Comparison of ENCODE assay signal across 8 mouse cellular contexts in the genomic region with DNA sequence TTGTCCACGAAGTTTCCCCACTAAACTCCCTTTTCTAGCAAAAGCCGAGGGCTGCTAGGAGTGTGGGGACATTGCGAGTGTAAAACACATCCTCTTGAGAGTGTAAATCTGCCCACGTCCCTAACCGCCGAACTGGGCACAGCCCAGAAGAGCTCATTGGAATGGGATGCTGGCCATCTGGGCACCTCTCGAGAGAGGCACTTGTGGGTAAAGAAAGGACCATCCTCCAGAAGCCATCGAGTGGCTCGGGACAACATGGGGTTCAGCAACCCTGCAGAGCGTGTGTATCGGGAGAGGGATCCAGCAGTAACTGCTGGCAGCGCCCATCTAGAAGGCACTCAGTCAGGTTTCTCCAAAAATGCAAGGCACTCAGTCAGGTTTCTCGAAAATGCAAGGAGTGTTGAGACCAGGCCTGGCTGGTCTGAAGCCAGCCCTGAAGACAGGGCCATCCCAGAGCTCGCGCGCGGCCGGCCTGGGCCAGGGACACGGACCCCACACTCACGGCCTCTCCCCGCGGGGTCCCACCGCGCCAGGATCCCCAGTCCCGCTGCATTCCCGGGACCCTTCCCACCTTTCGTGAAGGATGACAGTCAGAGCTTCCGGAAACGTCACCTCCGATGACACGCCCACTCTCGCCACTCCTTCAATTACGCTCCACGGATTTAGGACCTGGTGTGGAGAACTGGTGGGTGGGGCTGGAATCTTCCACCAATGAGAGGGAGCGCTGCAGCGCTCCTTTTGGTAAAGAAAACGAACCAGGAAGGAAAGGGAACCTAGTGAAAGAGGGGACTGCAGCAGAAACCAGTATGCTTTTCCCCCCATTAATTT. TPM values are rescaled to one million over a fixed set of nuclear protein-coding genes. Genes with fewer than 3 reads are reported as not detected.
DNase-seq lines count a peak whose midpoint lies in the region; ATAC-seq lines count a peak whose summit lies in the region.

No protein-coding gene starts in this region.

- peak overlapping the region; percentile 47; the same call in 1 of the 2 replicates for H3K27ac ChIP-seq in intestine, embryonic 14.5 days (ENCODE audit: low read depth)

- ATAC-seq in intestine, embryonic 14.5 days (replicated peaks; ENCODE audit: low FRiP score, low TSS enrichment, low read depth), result peak; percentile 93

- H3K27me3 ChIP-seq in intestine, embryonic 14.5 days (replicated peaks; ENCODE audit: control insufficient read depth, insufficient read depth, low read length), result no peaks in the 10 kb centered on the region

- peaks cover 9% of the 10 kb centered on the region; the same call in 1 of the 2 replicates for H3K4me1 ChIP-seq in intestine, embryonic 14.5 days (replicated peaks; ENCODE audit: control insufficient read depth, insufficient read depth, low read length)

- DNase-seq in adrenal gland, adult 18-20 months (ENCODE audit: low spot score in 2 of 2), result peak; percentile 81 to 83
- peak; percentile 95 for DNase-seq in embryo, embryonic 11 days
- DNase-seq in gastrocnemius, postnatal 25 days, result peak; percentile 86
- DNase-seq in intestine, embryonic 14.5 days (ENCODE audit: low spot score), result peak; percentile 91
- DNase-seq in left cerebral cortex, postnatal 14 days (ENCODE audit: low spot score in 2 of 2), result peak; percentile 93 to 94
- DNase-seq in mesoderm, embryonic 11.5 days (ENCODE audit: low read depth, low spot score), result peak; percentile 93
- DNase-seq in right cerebral cortex, postnatal 36 days (ENCODE audit: low spot score in 2 of 2), result peak; percentile 87 to 94
- DNase-seq in yolk sac, embryonic 10.5 days (ENCODE audit: low spot score), result peak; percentile 88

- intact Hi-C loops in left cerebral cortex, postnatal 14 days (cut with DNase I), result no loop called here

- peak overlapping the region; percentile 96 for H3K4me2 ChIP-seq in intestine, embryonic 14.5 days (ENCODE audit: low read length)

- no peaks in the 10 kb centered on the region for H3K9me3 ChIP-seq in intestine, embryonic 14.5 days (ENCODE audit: control insufficient read depth, low read length)

- peak overlapping the region; percentile 65 for H3K9ac ChIP-seq in intestine, embryonic 14.5 days (ENCODE audit: low read length)

- peak overlapping the region; percentile 91 for H3K4me3 ChIP-seq in intestine, embryonic 14.5 days (ENCODE audit: low read depth, low read length)

- peaks cover 10% of the 10 kb centered on the region; the same call in 1 of the 2 replicates for H3K36me3 ChIP-seq in intestine, embryonic 14.5 days (ENCODE audit: control insufficient read depth, insufficient read depth, low read length)

- 5% methylated on average over 37 of the region's 37 CpGs for WGBS in intestine, embryonic 14.5 days

RNA-seq across cellular contexts. Expression of a gene that starts 0.5 kb away (rescaled TPM):
- total RNA-seq in adrenal gland, adult 18-20 months (2021), result 10 to 100 TPM; 20.6 to 21.8 TPM
- 1 to 10 TPM; 6.7 to 7.9 TPM for total RNA-seq in gastrocnemius, postnatal 25 days (2021)
- polyA plus RNA-seq in intestine, embryonic 14.5 days (2014; fragmentation: Nextera tagmentation; extraction: Ambion mirVana), result 23.8 and 26.0 TPM in 2 replicates
- total RNA-seq in left cerebral cortex, postnatal 14 days (2021), result 10 to 100 TPM; 34.0 to 35.3 TPM

RNA-seq across cellular contexts. Expression of a gene that starts 36.0 kb away (rescaled TPM):
- total RNA-seq in adrenal gland, adult 18-20 months (2021), result under 1 TPM; 0.38 to 0.53 TPM
- total RNA-seq in gastrocnemius, postnatal 25 days (2021), result 1 to 10 TPM in 1 of 2 experiments, under 1 TPM in 1; 0.72 to 5.6 TPM
- polyA plus RNA-seq in intestine, embryonic 14.5 days (2014; fragmentation: Nextera tagmentation; extraction: Ambion mirVana), result 1,357 and 1,367 TPM in 2 replicates
- total RNA-seq in left cerebral cortex, postnatal 14 days (2021), result under 1 TPM; 0.66 to 0.88 TPM

Comparison
In these comparisons a context has a peak if more than half of its experiments do, and no peak if none do; other contexts are left out.
1. Peak in every context shown above with its lines: DNase-seq, ATAC-seq, H3K4me3 ChIP-seq and H3K27ac ChIP-seq.